Mouse (Mus musculus): ENCODE data around the gene Eno1.
A peak's percentile ranks its signal among the peaks of the same experiment; 100 is the strongest.

Eno1 gene

GRCm38 (mm10) chr4:150226818-150227688, 9.5 kb upstream of the Eno1 start:
- DNase-seq (ENCODE audit: low read depth, low spot score) = no peak

GRCm38 (mm10) chr4:150228581-150229348, 7.8 kb upstream of the Eno1 start:
- DNase-seq (ENCODE audit: low read depth, low spot score) = no peak

GRCm38 (mm10) chr4:150229747-150230390, 6.7 kb upstream of the Eno1 start:
- DNase-seq (ENCODE audit: low read depth, low spot score) = no peak

- no peak for DNase-seq (ENCODE audit: low read depth, low spot score)
These were observed 5.8 kb upstream of the Eno1 start for GRCm38 (mm10) chr4:150230460-150231407.

- DNase-seq (ENCODE audit: low read depth, low spot score) = no peak
These were observed 4.7 kb upstream of the Eno1 start for GRCm38 (mm10) chr4:150231871-150232270.

- no peak for DNase-seq (ENCODE audit: low read depth, low spot score)
These were observed 1.8 kb upstream of the Eno1 start for GRCm38 (mm10) chr4:150234599-150235327.

GRCm38 (mm10) chr4:150235585-150235984, 936 bp upstream of the Eno1 start:
- no peak for DNase-seq (ENCODE audit: low read depth, low spot score)

- DNase-seq (ENCODE audit: low read depth, low spot score) = peak; percentile 30
These were observed 490 bp upstream of the Eno1 start for GRCm38 (mm10) chr4:150236031-150236430.

GRCm38 (mm10) chr4:150237636-150238361, 1.3 kb downstream of the Eno1 start:
- peak; percentile 44 for DNase-seq (ENCODE audit: low read depth, low spot score)

GRCm38 (mm10) chr4:150238433-150239086, 2.0 kb downstream of the Eno1 start:
- peak; percentile 27 for DNase-seq (ENCODE audit: low read depth, low spot score)

GRCm38 (mm10) chr4:150239087-150239480, 2.6 kb downstream of the Eno1 start:
- DNase-seq (ENCODE audit: low read depth, low spot score) = peak; percentile 23

GRCm38 (mm10) chr4:150239503-150239902, 3.0 kb downstream of the Eno1 start:
- peak; percentile 72 for DNase-seq (ENCODE audit: low read depth, low spot score)

- DNase-seq (ENCODE audit: low read depth, low spot score) = peak; percentile 96
These were observed 3.4 kb downstream of the Eno1 start for GRCm38 (mm10) chr4:150239951-150240368.

GRCm38 (mm10) chr4:150240381-150240886, 3.9 kb downstream of the Eno1 start:
- DNase-seq (ENCODE audit: low read depth, low spot score) = peak; percentile 43

- no peak for DNase-seq (ENCODE audit: low read depth, low spot score)
These were observed 5.2 kb downstream of the Eno1 start for GRCm38 (mm10) chr4:150241708-150242107.

- peak; percentile 23 for DNase-seq (ENCODE audit: low read depth, low spot score)
These were observed 6.2 kb downstream of the Eno1 start for GRCm38 (mm10) chr4:150242745-150243144.

- DNase-seq (ENCODE audit: low read depth, low spot score) = no peak
These were observed 9.4 kb downstream of the Eno1 start for GRCm38 (mm10) chr4:150245876-150246275.

GRCm38 (mm10) chr4:150248009-150248408, 11.5 kb downstream of the Eno1 start:
- DNase-seq (ENCODE audit: low read depth, low spot score) = peak; percentile 88

GRCm38 (mm10) chr4:150248917-150249316, 12.4 kb downstream of the Eno1 start:
- no peak for DNase-seq (ENCODE audit: low read depth, low spot score)

Measured in CD4-positive, CD25-positive, alpha-beta regulatory T cell, adult 2 months (primary cell).